Comparison of ENCODE assay signal across 9 mouse cellular contexts in the genomic region with DNA sequence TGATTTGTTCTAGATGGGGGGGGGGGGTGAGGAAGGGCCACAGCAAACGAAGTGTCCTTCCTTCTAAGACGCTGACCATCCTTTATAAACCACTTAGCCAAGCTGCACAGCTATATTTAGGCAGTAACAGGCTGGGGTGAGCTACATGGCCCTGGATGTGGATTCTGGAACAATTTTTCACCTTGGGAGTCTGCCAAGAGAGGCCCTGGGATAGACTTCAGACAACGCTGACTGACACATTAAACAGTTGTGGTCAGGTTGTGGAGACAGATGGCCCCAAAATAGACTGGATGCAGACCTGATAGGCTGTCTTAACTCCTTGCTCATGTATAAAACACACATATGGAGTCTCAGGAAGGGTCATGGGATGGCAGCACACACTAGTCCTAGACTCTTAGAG. TPM values are rescaled to one million over a fixed set of nuclear protein-coding genes. Genes with fewer than 3 reads are reported as not detected.
DNase-seq lines count a peak whose midpoint lies in the region; ATAC-seq and TF ChIP-seq lines count a peak whose summit lies in the region.
"Had no signal": no experiment of that assay in that cellular context is flagged by ENCODE, and none has a peak within 500 bp of the region (broad histone marks: within the 10 kb centered on the region; RNA-seq: fewer than 3 reads in every experiment).

No protein-coding gene starts in this region.

- peaks cover 5% of the 10 kb centered on the region for H3K9me3 ChIP-seq in intestine, embryonic 14.5 days (ENCODE audit: control insufficient read depth, low read length)
- no peaks in the 10 kb centered on the region for H3K9me3 ChIP-seq in intestine, postnatal 0 days (ENCODE audit: control insufficient read depth)
- H3K9me3 ChIP-seq in heart, embryonic 14.5 days (ENCODE audit: control insufficient read depth, low read length), result peaks cover 6% of the 10 kb centered on the region; the same call in 1 of the 2 replicates

- H3K9ac ChIP-seq in intestine, embryonic 14.5 days (ENCODE audit: low read length), result no peak overlapping the region
- no peak overlapping the region for H3K9ac ChIP-seq in intestine, postnatal 0 days (ENCODE audit: low read depth, low read length)
- no peak overlapping the region for H3K9ac ChIP-seq in heart, embryonic 14.5 days (ENCODE audit: low read length)
- H3K9ac ChIP-seq: hindbrain, embryonic 12.5 days had no signal

- no peak for DNase-seq in intestine, embryonic 14.5 days (ENCODE audit: low spot score)
- DNase-seq in adrenal gland, postnatal 36 days, result peak; percentile 73 to 74
- peak; percentile 73 for DNase-seq in lung, postnatal 14 days
- DNase-seq in layer of hippocampus, adult 9-10 months (ENCODE audit: low spot score), result no peak
- no peak for DNase-seq in T-cell, adult 2 months (ENCODE audit: low spot score)
- no peak for DNase-seq in natural killer cell, adult 2 months (ENCODE audit: low spot score in 2 of 2)

- H3K27me3 ChIP-seq in intestine, embryonic 14.5 days (replicated peaks; ENCODE audit: control insufficient read depth, insufficient read depth, low read length), result no peaks in the 10 kb centered on the region
- no peaks in the 10 kb centered on the region for H3K27me3 ChIP-seq in intestine, postnatal 0 days (replicated peaks; ENCODE audit: control insufficient read depth, insufficient read depth, low read length)
- no peaks in the 10 kb centered on the region for H3K27me3 ChIP-seq in heart, embryonic 14.5 days (ENCODE audit: control insufficient read depth, insufficient read depth, low read length)
- H3K27me3 ChIP-seq: hindbrain, embryonic 12.5 days had no signal

- peak; percentile 43; the same call in 1 of the 2 replicates for ATAC-seq in intestine, embryonic 14.5 days (replicated peaks; ENCODE audit: low FRiP score, low TSS enrichment, low read depth)
- no peak for ATAC-seq in intestine, postnatal 0 days
- ATAC-seq in heart, embryonic 14.5 days (ENCODE audit: insufficient number of reproducible peaks, insufficient read depth, low FRiP score, low read depth), result peak; percentile 58

- H3K36me3 ChIP-seq in intestine, embryonic 14.5 days (ENCODE audit: control insufficient read depth, insufficient read depth, low read length), result no peaks in the 10 kb centered on the region
- H3K36me3 ChIP-seq in intestine, postnatal 0 days (ENCODE audit: control insufficient read depth, insufficient read depth), result no peaks in the 10 kb centered on the region
- H3K36me3 ChIP-seq in heart, embryonic 14.5 days (ENCODE audit: control insufficient read depth, insufficient read depth, low read length), result no peaks in the 10 kb centered on the region
- H3K36me3 ChIP-seq: hindbrain, embryonic 12.5 days had no signal

- no peak for TF ChIP-seq CTCF in intestine, postnatal 0 days (IDR thresholded peaks at IDR 0.05; ENCODE audit: low read depth)

- no peaks in the 10 kb centered on the region for H3K4me1 ChIP-seq in intestine, embryonic 14.5 days (replicated peaks; ENCODE audit: control insufficient read depth, insufficient read depth, low read length)
- no peaks in the 10 kb centered on the region for H3K4me1 ChIP-seq in intestine, postnatal 0 days (replicated peaks; ENCODE audit: control insufficient read depth, insufficient read depth, low read length)
- H3K4me1 ChIP-seq in heart, embryonic 14.5 days (ENCODE audit: control insufficient read depth in 2 of 2, insufficient read depth in 2 of 2, low read length in 2 of 2), result peaks cover 11 to 13% of the 10 kb centered on the region in 2 experiments

- no peak overlapping the region for H3K4me3 ChIP-seq in intestine, embryonic 14.5 days (ENCODE audit: low read depth, low read length)
- no peak overlapping the region for H3K4me3 ChIP-seq in intestine, postnatal 0 days (ENCODE audit: low read depth, low read length)
- no peak overlapping the region for H3K4me3 ChIP-seq in heart, embryonic 14.5 days (ENCODE audit: control insufficient read depth in 1 of 2, insufficient read depth in 1 of 2, low read depth in 1 of 2, low read length in 2 of 2)
- H3K4me3 ChIP-seq: hindbrain, embryonic 12.5 days had no signal

- 50% methylated on average over 3 of the region's 3 CpGs for whole genome bisulfite sequencing in intestine, embryonic 14.5 days
- 61% methylated on average over 3 of the region's 3 CpGs for WGBS in intestine, postnatal 0 days
- WGBS in heart, embryonic 14.5 days, result 7% methylated on average over 3 of the region's 3 CpGs

- H3K4me2 ChIP-seq in intestine, embryonic 14.5 days (ENCODE audit: low read length), result no peak overlapping the region
- H3K4me2 ChIP-seq in intestine, postnatal 0 days (replicated peaks; ENCODE audit: low read depth), result no peak overlapping the region
- H3K4me2 ChIP-seq in heart, embryonic 14.5 days (ENCODE audit: low read length), result no peak overlapping the region
- H3K4me2 ChIP-seq: hindbrain, embryonic 12.5 days had no signal

- no peak overlapping the region for H3K27ac ChIP-seq in intestine, embryonic 14.5 days (ENCODE audit: low read depth)
- H3K27ac ChIP-seq in intestine, postnatal 0 days (ENCODE audit: low read depth, low read length), result no peak overlapping the region
- peak overlapping the region; percentile 68 to 74 for H3K27ac ChIP-seq in heart, embryonic 14.5 days (replicated peaks in 1 of 2; ENCODE audit: control insufficient read depth in 1 of 2, insufficient read depth in 1 of 2, low read depth in 2 of 2, low read length in 2 of 2)
- H3K27ac ChIP-seq: hindbrain, embryonic 12.5 days had no signal

RNA-seq across cellular contexts. Expression of a gene that starts 39.9 kb away (rescaled TPM):
- 23.7 and 24.6 TPM in 2 replicates for polyA plus RNA-seq in intestine, embryonic 14.5 days (2014; fragmentation: Nextera tagmentation; extraction: Ambion mirVana)
- polyA plus RNA-seq in intestine, postnatal 0 days (2015; fragmentation: Nextera tagmentation; extraction: Ambion mirVana), result 8.7 and 10.0 TPM in 2 replicates
- 10 to 100 TPM; 50.2 to 98.3 TPM for total RNA-seq in adrenal gland, postnatal 36 days (2021)
- polyA plus RNA-seq in heart, embryonic 14.5 days (2014; fragmentation: Nextera tagmentation; extraction: Ambion mirVana), result 22.9 and 24.8 TPM in 2 replicates

Comparison
In these comparisons a context has a peak if more than half of its experiments do, and no peak if none do; other contexts are left out.
1. DNase-seq: peak in adrenal gland, postnatal 36 days (2 of 2) and lung, postnatal 14 days (single experiment); none in intestine, embryonic 14.5 days (single experiment), layer of hippocampus, adult 9-10 months (single experiment), T-cell, adult 2 months (single experiment) and natural killer cell, adult 2 months (0 of 2).
2. H3K27ac ChIP-seq: peak in heart, embryonic 14.5 days (2 of 2); none in intestine, embryonic 14.5 days (single experiment) and intestine, postnatal 0 days (single experiment).